Mouse (Mus musculus) heart, adult 2 months (tissue): ENCODE measurements around the gene 1700007K13Rik.

Experiments
- CTCF ChIP-seq: fragments of 200-600 bp; IDR thresholded peaks from 2 replicates; pipeline ENCODE4 v1.8.1; 2022; ENCODE audit warnings: antibody characterized with exemption, mild to moderate bottlenecking, moderate library complexity
- EP300 ChIP-seq: fragments of 200-500 bp; IDR thresholded peaks from 2 replicates; pipeline ENCODE4 v1.6.1; 2011; ENCODE audit warnings: low read depth, low read length, control low read depth; ENCODE audit not compliant: insufficient read depth
- POLR2A ChIP-seq: fragments of 200-500 bp; IDR thresholded peaks from 2 replicates; pipeline ENCODE4 v1.6.1; 2011; ENCODE audit warnings: mild to moderate bottlenecking, low read depth, low read length, control low read depth; ENCODE audit not compliant: insufficient read depth

- peak; percentile 31; the same call in 1 of the 2 replicates for TF ChIP-seq CTCF
- TF ChIP-seq POLR2A = no peak
- TF ChIP-seq EP300 = no peak
Measured at GRCm38 (mm10) chr2:28512798-28513401, 46.8 kb upstream of the 1700007K13Rik start, which contains the start of gene Ralgds.
